Mouse (Mus musculus): ENCODE measurements around the gene Trim26.
"Not testable (repeated sequence)": the region's sequence is repeated elsewhere in the genome, so short reads cannot be mapped to it uniquely, and the experiment has no call there.

Gene Trim26

DNA sequence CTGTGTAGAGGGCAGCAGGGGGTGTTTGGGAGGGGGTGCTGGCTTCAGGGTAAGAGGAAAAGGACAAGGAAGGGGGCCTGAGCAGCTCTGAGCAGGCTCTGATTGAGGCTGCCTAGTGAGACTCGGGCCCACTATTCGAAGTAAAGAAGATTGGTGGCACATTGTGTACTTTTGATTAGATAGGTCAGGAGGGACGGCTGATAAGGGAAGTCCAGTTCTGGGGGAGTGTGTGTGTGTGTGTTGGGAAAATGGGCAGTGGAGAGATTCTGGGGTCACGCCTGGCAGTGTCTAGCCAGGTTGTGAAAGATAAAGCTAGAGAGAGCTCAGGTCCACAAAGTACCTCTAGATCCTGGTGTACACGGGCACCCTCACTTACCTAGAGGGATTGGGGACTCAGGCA lies 14.7 kb downstream of the Trim26 start:
- DNase-seq (ENCODE audit: low spot score): peak; percentile 73

- no peak for DNase-seq (ENCODE audit: low spot score)
Measured at GRCm38 (mm10) chr17:36855484-36855883, 18.6 kb downstream of the Trim26 start.

DNA sequence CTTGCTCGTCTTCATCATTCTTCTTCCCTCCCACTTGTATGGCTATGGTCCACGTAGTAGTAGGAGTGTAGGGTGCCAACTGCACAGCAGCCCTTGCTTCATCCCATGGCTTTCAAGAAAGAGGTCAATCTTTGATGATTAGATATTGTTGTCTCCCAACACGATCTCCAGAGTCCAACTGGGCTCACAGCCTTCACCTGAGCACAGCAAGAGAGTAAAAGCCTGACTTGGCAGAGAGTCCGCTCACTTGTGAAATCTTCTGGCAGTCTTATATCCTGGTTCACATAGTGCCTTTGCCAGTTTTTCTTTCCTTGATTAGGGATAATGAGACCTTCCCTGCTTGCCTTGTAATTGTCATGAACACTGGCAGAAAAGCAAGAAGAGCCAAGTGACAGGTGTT lies 19.3 kb downstream of the Trim26 start:
- no peak for DNase-seq (ENCODE audit: low spot score)

DNA sequence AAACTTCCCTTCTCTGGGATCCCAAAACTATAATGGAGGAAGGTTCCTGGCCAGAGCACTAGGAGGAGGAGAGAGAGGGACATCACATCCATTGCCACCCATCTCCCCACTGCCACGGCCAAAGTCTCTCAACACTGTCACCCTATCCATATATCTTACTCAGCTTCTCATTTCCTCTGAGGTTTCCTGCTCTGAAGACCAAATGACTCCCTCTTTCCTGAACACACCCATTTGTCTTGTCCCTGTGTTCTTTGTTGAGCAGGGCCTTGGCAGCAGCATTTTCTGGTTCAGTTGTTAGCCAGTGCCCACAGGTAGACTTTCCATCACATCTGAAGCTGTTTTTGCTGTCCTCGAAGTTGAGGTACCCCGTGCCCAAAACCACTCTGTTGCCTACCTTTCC lies 21.2 kb downstream of the Trim26 start:
- no peak for DNase-seq (ENCODE audit: low spot score)

DNA sequence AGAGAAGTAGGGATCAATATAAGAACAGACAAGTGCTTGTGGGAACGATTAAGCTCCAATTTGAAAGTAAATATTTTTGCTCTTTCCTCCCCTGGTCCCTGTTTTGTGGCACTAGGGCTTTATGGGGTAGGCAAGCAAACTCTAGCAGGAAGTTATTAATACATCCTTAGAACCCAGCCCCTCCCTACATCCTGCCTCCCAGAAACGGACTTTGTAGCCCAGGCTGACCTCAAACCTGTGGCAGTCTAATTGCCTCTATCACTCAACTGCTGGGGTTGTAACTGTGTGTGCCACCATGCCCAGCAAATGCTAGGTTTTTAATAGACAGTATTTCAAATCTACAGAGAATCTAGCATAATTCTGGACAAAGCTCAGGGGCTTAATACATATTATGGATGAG lies 24.7 kb downstream of the Trim26 start:
- DNase-seq (ENCODE audit: low spot score): no peak

- DNase-seq (ENCODE audit: low spot score): no peak
Measured at GRCm38 (mm10) chr17:36866719-36867527, 30.0 kb downstream of the Trim26 start, which contains the start of gene Trim15. Gene Trim15 (minus strand): TSS chr17:36867210.

DNA sequence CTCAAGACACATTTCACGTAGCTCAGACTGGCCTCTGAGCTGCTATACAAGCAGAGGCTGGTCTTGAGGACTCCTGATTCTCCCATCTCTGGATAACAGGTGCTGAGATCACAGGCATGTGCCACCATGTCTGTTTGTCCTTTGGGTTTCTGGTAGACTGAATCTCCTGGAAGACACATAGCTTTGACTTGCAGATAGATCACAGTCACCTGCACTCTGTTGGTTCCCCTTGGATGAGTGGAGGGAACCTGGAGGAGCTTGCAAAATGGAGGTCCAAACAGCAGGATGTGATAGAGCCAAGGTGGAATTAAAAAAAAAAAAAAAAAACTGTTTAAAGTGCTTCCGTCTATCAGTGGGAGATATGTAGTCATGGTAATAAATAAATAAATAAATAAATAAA lies 31.9 kb downstream of the Trim26 start:
- DNase-seq (ENCODE audit: low spot score): no peak

GRCm38 (mm10) chr17:36869284-36869954 lies 32.5 kb downstream of the Trim26 start, which contains the start of gene Trim10:
Gene Trim10 (plus strand): TSS chr17:36869574.
- no peak for DNase-seq (ENCODE audit: low spot score)

- peak; percentile 44 for DNase-seq (ENCODE audit: low spot score)
Measured at GRCm38 (mm10) chr17:36869955-36870810, 33.2 kb downstream of the Trim26 start.

DNA sequence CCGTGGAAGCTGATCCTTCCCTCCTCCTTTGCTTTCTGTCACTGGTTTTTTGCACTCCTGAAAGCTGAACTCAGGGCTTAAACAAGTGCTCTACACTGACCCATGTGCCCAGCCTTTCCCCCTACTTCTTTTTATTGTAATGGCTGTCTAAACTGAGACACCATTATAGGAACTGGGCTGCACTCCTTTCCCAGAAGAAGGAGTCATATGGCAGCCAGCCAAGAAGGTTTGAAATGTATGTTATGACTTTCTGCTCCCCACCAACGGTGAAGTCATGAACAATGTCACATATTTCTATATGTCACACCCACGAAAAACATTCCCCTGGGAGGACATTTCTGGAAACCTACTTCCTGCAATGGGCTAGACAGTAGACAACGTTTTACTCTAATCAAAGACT lies 37.7 kb downstream of the Trim26 start:
- DNase-seq (ENCODE audit: low spot score): no peak

DNA sequence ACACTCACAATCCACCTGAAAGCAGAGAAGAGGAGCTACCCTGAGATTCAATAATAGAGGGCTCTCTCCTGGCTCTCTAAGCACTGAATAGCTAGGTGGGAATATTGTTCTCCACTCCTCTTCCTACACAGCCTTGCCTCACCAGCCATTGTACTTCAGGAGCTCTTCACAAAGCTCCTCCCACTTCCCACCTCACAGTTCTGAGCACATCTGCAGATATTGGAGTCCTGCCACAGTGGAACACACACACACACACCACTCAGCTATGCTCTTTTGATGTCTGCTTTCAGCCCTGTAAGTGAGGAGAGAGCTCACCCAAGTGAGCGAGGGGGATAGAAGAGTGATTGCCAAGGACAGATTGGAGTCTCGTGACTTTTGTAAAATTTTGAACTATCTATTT lies 46.4 kb downstream of the Trim26 start:
- no peak for DNase-seq (ENCODE audit: low spot score)

DNA sequence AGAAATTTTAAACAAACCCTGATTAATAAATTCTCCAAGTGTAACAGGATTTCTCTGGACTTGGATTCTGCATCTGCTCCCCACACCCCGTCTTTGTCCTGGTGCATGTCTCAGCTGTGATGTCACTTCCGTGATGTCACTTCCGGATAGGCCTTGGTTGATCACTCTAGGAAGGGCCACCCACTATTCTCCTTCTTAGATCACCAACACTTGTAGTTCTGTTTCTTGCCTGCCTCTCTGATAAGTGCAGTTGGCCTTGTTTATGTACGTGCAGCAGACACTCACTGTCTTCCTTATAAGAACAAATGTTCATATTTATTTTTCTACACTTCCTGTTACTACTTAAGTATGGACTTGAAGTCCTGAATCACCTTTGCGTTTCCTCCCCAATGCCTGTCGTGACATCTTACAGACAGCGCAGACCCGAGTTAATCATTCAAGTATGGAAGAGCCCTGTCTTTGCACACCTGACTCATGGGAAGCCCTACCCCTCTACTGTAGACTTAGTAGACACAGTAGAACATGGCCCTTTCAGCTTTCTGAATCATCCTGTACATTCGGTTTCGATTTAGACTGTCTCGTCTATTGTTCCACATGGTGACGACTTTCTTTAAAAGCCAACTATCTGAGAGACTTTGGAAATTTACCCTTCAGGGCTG lies 48.3 kb downstream of the Trim26 start:
- DNase-seq (ENCODE audit: low spot score): no peak

DNA sequence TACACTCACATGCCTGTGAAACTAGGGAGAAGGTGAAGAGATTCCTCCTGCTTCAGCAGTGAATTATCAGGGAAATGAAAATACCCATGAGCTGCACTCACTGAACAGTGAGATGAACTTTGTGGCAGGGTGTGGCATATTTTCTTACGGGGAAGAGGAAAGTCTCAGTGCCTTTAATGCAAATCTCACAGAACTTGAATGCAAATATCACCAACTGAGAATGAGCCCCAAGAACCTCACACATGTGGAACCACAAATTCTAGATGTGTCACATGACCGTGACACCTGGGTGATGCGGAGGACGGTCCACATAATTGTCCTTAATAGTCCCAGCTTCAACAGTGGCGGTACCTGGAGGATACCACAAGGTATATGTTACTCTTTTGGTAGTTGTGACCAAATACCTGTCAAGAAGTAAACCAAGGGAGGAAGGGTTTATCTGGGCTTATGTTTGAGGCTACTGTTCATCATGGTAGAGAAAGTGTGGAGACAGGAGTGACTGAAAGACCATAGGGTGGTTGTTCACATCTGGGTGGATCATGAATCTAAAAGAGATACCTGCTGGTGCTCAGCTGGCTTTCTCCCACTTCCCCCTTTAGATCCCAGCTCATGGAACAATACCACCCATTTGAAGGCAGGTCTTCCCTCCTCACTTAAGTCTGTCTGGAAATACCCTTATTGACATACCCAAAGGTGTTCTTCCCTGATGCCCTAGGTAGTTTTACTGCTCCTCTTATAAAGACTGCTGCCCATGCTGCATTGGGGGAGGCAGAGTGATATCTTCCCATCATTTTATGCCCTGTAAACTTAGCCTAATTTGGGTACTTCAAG lies 53.4 kb downstream of the Trim26 start, which contains the start of gene Trim40:
TSS of gene Trim40 (minus strand) at position 51 of the 831 bp plus-strand sequence.
- no peak for DNase-seq (ENCODE audit: low spot score)

DNA sequence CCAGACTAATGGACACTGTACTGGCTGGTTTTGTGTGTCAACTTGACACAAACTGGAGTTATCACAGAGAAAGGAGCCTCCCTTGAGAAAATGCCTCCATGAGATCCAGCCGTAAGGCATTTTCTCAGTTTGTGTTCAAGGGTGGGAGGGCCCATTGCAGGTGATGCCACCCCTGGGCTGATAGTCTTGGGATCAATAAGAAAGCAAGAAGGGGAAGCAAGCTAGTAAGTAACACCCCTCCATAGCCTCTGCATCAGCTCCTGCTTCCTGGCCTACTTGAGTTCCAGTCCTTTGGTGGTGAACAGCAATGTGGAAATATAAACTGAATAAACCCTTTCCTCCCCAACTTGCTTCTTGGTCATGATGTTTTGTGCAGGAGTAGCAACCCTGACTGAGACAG lies 54.6 kb downstream of the Trim26 start:
- DNase-seq (ENCODE audit: low spot score): not testable (repeated sequence)

DNA sequence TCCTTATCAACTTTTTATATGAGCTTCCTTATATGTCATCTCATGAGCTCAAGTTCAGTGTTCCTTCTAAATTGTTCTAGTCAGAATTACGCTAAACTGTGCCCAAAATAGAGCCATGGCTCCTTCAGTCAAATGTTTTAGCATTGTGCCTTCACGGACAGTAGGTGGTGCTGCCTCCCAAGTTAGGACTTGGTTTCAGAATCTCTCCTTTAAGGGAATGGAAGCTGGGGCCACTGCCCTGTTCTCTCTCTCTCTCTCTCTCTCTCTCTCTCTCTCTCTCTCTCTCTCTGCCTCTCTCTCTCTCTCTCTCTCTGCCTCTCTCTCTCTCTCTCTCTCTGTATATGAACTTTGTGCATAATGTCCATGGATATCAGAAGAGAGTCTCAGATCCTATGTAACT lies 55.4 kb downstream of the Trim26 start:
- no peak for DNase-seq (ENCODE audit: low spot score)

- no peak for DNase-seq (ENCODE audit: low spot score)
Measured at GRCm38 (mm10) chr17:36893387-36893786, 56.5 kb downstream of the Trim26 start.

DNA sequence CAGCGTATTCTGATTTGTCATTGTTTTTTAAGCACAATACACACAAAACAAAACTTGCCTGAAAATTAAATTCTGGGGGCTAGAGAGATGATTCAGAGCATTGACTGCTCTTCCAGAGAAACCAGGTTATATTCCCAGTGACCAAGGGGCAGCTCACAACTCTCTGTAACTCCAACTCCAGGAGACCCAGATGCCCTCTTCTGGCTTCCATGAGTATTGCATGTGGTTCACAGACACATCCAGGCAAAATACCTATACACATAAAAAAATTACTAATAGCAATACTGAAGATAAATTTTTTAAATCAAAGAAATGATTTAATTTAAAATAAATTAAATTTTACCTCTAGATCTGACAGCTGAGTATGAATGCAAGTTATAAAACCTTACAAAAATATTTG lies 59.6 kb downstream of the Trim26 start:
- DNase-seq (ENCODE audit: low spot score): no peak

- DNase-seq (ENCODE audit: low spot score): no peak
Measured at GRCm38 (mm10) chr17:36897065-36897464, 60.1 kb downstream of the Trim26 start.

GRCm38 (mm10) chr17:36897552-36898205 lies 60.7 kb downstream of the Trim26 start, which contains the start of gene Trim31:
Gene Trim31 (plus strand): TSS chr17:36898118.
- no peak for DNase-seq (ENCODE audit: low spot score)

DNA sequence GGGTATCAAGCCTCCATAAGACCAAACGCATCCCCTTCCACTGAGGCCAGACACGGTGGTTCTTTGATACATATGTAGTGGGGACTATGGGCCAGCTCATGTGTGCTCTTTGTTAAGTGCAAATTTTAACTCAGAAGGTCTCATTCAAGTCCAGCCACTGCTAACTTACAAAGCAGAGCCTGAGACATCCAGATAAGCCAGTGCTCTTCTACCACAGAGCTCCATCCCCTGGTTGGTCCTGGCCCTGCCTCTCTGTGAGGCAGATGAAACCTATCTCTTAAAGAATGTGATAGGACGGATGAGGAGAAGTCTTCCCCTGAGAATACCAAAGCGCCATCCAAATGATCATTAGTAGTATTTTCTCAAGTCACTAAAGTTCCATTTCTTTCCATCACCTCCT lies 62.4 kb downstream of the Trim26 start:
- no peak for DNase-seq (ENCODE audit: low spot score)
